Mouse (Mus musculus) urinary bladder, adult 2 months (tissue): ENCODE data around the gene Supt6. TPM values are rescaled to one million over a fixed set of nuclear protein-coding genes. Genes with fewer than 3 reads are reported as not detected.
"Not testable (repeated sequence)": the region's sequence is repeated elsewhere in the genome, so short reads cannot be mapped to it uniquely, and the experiment has no call there.

Source experiments
- DNase-seq: peaks from one replicate; pipeline ENCODE4 v3.0.0; 2022; ENCODE audit warnings: low spot score
- polyA plus RNA-seq: library from polyadenylated mRNA; depleted of rRNA; stranded (reverse); fragments of >200 nt; gene quantifications from 2 replicates; pipeline ENCODE4 v1.2.3, GENCODE M21; 2012

Supt6 gene
- polyA plus RNA-seq, 1 experiment, result 14.5 TPM

DNA sequence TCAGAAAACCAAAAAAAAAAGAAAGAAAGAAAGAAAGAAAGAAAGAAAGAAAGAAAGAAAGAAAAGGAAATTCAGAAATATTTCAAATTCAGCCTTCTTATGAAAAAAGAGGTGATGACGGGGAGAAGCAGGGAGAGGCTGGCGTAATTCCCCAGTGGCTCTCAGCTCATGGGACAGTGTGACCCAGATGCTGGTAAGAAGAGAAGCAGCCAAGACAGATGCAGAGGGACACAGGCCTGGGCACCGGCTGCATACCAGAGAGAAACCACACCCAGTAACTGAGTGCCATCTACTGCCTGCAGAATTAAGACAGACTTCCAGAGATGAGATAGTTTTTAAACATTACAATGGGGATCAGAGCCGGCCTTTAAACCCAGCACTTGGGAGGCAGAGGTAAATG lies 22.2 kb downstream of the Supt6 start:
- no peak for DNase-seq

DNA sequence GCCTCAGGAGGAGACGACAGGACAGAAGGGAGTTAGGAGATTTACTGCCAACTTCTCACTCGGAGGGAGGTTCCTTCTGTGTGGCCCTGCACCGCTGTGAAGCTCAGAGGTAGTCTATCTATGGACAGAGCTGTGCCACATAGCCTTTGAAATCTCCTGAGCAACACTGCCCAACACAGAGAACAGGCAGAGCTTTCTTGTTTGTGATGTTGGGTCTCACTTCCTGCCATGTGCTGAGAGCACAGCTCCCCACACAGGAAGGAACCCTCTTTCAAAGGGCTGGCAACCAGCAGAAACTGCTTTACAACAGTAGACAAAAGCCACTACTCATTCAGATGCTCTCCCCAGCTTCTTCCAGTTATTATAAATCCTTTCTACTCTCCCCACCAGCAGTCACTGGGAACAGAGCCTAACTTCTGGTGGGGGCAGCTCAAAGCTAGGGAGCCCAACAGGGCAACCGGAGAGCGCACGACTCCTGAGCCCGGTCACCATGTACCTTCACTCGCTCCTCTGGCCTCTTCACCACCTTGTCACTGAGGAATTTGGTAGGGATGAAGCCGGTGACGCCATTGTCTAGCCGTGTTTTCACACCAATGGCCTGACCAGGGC lies 30.0 kb downstream of the Supt6 start:
- DNase-seq, result no peak

- no peak for DNase-seq
These were observed 32.5 kb downstream of the Supt6 start for GRCm38 (mm10) chr11:78213086-78213817.

DNA sequence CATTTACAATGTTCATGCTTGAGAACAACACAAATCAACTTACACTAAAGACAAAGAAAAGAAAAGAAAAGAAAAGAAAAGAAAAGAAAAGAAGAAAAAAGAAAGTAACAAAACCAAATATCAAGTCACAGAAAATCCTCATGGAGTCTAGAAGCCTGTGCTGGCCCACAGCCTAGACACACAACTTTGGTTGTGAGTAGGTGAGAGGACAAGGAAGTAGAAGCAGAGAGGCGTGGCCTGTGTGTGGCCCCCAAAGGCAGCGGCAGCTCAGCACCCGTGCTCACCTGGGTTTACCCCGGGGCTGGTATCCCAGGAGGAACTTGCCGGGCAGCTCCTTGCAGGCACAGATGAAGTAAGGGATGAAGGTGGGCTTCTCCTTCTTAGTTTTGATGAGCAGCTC lies 34.3 kb downstream of the Supt6 start:
- no peak for DNase-seq

DNA sequence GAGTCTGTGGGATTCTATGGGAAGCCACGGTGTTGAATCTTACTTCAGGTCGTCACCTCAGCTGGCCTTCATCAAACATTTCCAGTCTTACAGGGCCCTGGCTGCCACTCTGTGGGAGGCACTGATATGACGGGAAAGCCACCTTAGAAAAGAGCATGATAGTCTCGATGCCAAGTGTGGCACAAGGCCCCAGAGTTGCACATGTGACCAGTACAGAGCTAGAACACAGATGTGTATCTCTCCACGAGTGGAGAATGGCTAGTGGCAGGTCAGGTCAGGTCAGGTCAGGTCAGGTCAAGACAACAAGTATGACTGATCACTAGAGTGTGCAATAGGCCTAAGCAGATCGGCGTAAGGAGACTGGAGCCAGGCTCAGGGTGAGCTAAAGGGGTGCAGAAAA lies 35.2 kb downstream of the Supt6 start:
- DNase-seq, result no peak

- DNase-seq, result no peak
These were observed 35.9 kb downstream of the Supt6 start for GRCm38 (mm10) chr11:78209886-78210285.

DNA sequence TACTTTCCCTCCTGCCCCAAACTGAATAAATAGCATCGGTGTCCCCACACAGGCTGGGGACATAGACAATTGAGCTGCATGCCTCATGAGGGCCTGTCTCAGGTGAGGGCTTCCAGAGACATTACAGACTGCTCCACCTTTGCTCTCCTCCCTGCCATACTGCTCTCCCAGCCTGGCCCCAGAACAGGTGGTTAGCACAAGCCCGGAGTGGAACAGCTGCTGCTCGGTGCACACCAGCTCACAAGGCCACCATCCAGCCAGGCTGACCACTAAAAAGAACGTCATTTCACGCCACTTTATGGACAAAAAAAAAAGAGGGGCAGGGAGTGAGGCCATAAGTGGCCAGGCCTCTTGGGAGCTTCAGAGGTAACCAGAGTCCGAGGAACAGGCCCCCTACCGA lies 38.6 kb downstream of the Supt6 start:
- no peak for DNase-seq

DNA sequence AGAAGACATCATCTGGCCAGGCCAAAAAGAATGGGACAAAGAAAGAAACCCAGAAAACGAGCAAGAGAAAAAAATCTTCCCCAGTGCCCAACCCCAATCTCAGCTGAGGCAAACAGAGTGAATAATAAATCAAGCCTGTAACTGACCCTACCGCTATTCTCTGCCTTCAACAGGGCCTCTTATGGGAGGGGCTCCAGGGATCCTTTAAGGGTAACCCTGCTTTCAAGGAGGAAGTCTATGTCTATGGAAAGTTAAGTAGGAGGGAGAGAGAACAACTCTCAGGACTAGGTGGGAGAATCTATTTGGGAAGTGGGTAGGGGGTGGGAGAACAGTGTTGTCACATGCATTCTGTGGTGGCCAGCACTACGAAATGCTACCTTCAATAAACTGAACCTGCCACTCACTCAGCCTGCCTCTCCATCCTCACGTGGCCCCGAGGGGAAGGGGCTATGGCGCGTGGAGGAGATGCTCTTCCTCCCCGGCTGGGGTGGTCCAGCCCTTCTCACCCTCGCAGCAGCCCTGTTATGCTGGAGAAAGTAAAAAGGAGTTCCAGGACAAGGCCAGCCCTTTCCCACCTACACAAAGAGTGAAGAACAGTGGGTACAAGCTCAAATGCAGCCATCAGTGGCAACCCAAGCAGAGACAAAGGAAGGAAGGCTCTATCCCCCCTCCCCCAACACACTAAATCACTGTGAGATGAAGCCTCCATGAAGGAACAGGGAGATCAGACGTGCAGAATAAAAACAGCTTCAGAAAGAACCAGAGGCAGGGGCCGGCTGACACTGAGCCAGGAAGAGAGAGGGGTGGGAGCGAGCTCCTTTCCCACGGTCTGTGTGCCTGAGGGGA lies 40.2 kb downstream of the Supt6 start:
- no peak for DNase-seq

DNA sequence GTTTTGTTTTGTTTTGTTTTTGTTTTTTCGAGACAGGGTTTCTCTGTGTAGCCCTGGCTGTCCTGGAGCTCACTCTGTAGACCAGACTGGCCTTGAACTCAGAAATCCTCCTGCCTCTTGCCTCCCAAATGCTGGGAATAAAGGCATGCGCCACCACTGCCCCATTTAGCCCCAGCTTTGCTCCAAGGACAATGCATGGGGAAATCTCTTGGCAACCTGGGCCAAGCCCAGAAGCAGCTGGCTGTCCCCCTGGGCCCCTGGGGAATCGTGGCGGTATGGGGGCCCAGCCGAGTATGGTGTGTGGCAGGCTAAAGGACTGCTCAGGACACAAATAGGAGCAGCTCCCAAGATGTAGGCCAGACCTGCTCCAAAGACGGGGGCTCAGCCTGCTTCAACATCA lies 41.5 kb downstream of the Supt6 start:
- no peak for DNase-seq

DNA sequence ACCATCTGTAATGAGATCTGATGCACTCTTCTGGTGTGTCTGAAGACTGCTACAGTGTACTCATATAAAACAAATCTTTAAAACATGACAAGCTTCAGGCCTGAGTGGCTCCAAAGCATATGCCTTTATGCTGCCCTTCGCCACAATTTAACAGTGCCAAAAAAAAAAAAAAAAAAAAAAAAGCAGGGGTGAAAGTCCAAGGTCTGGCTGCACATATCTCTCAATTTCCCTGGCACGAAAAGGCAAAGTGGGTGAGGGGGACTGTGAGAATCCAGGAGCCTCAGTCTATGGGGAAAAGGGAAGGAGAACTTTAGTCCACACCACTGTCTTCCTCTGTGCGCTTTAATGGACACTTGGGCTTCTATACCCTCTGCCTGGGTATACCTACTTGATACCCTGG lies 43.4 kb downstream of the Supt6 start:
- DNase-seq, result no peak

- no peak for DNase-seq
These were observed 50.5 kb downstream of the Supt6 start for GRCm38 (mm10) chr11:78195101-78195863.

DNA sequence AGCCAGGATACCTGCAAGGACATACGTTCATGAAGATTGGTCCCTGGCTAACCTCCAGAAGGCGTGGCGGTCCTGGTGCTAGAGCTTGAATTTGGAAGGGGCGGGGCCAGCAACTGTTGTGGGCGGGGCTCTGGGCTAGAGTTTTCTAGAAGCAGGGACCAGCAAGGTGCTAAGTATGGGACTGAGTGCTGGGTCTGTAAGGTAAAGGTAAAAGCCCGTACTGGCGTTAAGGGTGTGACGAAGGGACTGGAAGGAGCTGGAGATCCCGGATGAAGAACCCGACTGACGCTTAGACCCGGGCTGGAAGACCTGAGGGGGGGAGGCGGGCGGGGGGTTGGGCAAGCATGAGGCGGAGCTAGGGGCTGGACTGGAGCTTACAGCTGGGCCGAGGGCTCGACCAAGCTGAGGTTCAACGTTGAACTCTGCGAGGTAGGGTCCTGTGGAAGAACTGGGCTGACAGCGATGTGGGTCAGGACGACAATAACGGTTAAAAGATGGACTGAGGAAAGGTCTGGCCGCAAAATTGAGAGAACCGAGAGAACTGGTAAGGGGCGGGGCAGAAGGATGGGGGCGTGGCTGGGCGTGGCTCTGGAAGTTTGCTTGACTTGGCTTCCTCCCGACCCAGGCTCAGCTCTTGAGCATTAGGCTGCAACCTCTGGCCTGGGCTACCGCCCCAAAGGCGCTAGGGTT lies 51.2 kb downstream of the Supt6 start:
- peak; percentile 54 for DNase-seq

DNA sequence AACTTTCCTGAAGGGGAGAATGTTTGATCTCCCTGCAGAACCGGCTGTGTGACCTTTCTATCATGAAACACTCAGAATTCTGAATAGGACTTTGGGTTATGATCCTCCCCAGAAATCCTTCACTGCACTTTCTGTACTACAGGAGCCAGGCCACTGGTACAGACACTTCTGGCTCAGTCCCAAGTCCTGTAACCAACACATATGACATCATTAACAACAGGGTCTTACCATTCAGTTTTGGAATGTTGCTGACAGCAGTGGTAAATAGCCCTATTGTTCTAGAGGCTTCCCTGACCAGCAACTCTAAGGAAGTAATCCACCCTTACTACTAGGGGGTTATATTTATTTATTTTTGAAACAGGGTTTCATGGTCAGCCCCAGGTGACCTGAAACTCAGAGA lies 52.7 kb downstream of the Supt6 start, which contains the start of gene Proca1:
TSS of gene Proca1 (plus strand) at position 280 of the 400 bp plus-strand sequence.
- DNase-seq, result no peak

- DNase-seq, result no peak
These were observed 55.7 kb downstream of the Supt6 start for GRCm38 (mm10) chr11:78190041-78190440.

- DNase-seq, result no peak
These were observed 56.4 kb downstream of the Supt6 start for GRCm38 (mm10) chr11:78189234-78190040.

- DNase-seq, result peak; percentile 59
These were observed 57.2 kb downstream of the Supt6 start, which contains the start of gene Rab34 for GRCm38 (mm10) chr11:78188331-78189233. Gene Rab34 (plus strand): TSS chr11:78188430.

DNA sequence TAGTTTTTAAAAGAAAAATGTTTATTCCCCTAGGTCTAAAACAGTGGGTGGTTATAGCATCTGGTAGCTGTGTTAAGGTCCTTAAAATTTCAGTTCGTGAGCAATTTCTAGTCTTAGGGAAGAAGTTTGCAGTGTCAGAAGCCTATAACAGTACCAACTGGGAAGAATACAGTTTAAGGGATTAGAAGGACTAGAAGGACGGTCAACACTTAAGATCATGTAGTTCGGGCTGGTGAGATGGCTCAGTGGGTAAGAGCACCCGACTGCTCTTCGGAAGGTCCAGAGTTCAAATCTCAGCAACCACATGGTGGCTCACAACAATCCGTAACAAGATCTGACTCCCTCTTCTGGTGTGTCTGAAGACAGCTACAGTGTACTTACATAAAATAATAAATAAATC lies 61.1 kb downstream of the Supt6 start:
- DNase-seq, result not testable (repeated sequence)

DNA sequence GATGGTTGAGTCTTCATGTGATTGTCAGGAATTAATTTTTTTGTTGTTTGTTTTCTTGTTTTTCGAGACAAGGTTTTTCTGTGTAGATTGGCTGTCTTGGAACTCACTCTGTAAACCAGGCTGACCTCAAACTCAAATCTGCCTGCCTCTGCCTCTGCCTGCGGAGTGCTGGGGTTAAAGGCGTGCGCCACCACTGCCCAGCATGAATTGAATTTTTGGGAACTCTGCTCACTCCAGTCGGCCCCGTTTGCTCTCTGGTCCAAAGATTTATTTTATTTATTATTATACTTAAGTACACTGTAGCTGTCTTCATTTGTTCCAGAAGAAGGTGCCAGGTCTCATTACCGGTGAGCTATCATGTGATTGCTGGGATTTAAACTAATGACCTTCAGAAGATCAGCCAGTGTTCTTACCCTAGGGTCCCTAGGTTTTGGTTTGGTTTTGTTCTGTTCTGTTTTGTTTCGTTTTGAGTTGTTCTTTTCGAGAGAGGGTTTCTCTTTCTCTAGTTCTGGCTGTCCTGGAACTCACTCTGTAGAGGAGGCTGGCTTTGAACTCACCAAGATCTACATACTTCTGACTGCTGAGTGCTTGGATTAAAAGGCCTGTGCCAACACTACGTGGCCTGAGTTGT lies 61.8 kb downstream of the Supt6 start:
- no peak for DNase-seq
